Mouse (Mus musculus) embryonic fibroblast, embryonic 13.5 days (primary cell): Measurements from ENCODE around the gene Tnfsf8.

Source experiments
- CTCF ChIP-seq: IDR thresholded peaks from 2 replicates; pipeline ENCODE4 v1.5.1; 2011; ENCODE audit warnings: mild to moderate bottlenecking, control low read depth, low read length, moderate library complexity, borderline replicate concordance; ENCODE audit not compliant: insufficient read depth
- POLR2A ChIP-seq: IDR thresholded peaks from 2 replicates; pipeline ENCODE4 v1.6.1; 2011; ENCODE audit warnings: low read depth, mild to moderate bottlenecking, control low read depth, low read length, moderate library complexity

GRCm38 (mm10) chr4:63856764-63857163 is 4.4 kb downstream of the Tnfsf8 start:
- no peak for TF ChIP-seq CTCF
- TF ChIP-seq POLR2A = no peak
